ENCODE assay signal across 7 mouse cellular contexts in the genomic region with DNA sequence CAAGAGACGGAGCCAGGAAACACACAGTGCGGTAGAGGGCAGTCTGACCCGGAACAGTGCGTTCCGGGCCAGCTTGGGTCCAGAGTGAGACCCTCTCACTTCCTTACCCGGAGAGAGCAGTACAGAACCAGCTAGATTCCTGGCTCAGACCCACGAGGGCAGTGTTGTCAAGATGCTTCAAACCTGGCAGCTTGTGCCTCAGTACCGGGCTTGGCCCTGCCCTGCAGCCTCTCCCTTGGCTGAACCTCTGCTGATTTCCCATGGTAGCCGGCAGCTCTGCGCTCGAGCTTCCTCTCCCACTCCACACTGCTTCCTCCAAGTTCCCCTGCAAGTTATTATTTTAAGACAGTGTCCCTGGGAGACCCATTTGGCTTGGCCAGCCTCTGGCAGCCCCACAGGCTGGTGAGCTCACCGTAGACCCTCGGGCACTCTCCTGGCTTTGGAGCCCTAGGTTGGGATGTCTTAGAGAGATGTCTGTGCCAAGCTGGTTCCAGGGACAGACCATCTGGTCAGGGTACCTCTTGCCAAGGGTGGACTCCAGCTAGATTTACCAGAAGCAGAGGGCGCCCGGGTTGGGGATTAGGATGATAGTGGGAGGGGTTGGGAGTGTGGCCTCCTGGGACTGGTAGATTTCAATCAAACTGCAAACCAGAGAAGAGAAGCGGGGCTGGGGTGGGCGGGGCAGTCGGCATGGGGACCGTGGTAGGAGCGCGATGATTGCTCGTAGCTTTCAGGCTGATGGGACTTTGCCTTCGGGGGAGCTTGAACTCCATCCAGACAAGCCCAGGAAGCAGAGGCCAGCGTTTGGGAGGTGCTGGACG. TPM values are rescaled to one million over a fixed set of nuclear protein-coding genes. Genes with fewer than 3 reads are reported as not detected.
DNase-seq lines count a peak whose midpoint lies in the region; ATAC-seq and TF ChIP-seq lines count a peak whose summit lies in the region.

No protein-coding gene starts in this region.

- H3K9me3 ChIP-seq in forebrain, embryonic 16.5 days (ENCODE audit: control insufficient read depth, low read length), result no peaks in the 10 kb centered on the region
- H3K9me3 ChIP-seq in hindbrain, embryonic 12.5 days (replicated peaks), result no peaks in the 10 kb centered on the region
- H3K9me3 ChIP-seq in liver, embryonic 12.5 days (replicated peaks), result no peaks in the 10 kb centered on the region

- H3K36me3 ChIP-seq in forebrain, embryonic 16.5 days (ENCODE audit: control insufficient read depth, insufficient read depth), result no peaks in the 10 kb centered on the region
- H3K36me3 ChIP-seq in hindbrain, embryonic 12.5 days, result no peaks in the 10 kb centered on the region
- no peaks in the 10 kb centered on the region for H3K36me3 ChIP-seq in liver, embryonic 12.5 days

- peak; percentile 81 for ATAC-seq in forebrain, embryonic 16.5 days
- ATAC-seq in hindbrain, embryonic 12.5 days (ENCODE audit: low FRiP score), result peak; percentile 22; the same call in 1 of the 2 replicates
- ATAC-seq in liver, embryonic 12.5 days, result no peak
- ATAC-seq in monocyte, adult 5-6 weeks (replicated peaks; ENCODE audit: insufficient number of reproducible peaks, low FRiP score, low TSS enrichment, poor library complexity, severe bottlenecking), result no peak

- 0 out of 2 replicates have a peak overlapping the region, but pooled peaks have one; percentile 35 for H3K9ac ChIP-seq in forebrain, embryonic 16.5 days (replicated peaks; ENCODE audit: low read depth, low read length)
- H3K9ac ChIP-seq in hindbrain, embryonic 12.5 days, result no peak overlapping the region
- H3K9ac ChIP-seq in liver, embryonic 12.5 days, result no peak overlapping the region

- DNase-seq in ES-CJ7 (ENCODE audit: low read depth, low spot score), result peak; percentile 55
- DNase-seq in brain, embryonic 14.5 days (ENCODE audit: low read depth), result peak; percentile 86
- no peak for DNase-seq in thymus, postnatal 25 days

- H3K4me2 ChIP-seq in forebrain, embryonic 16.5 days (ENCODE audit: low read length), result peak overlapping the region; percentile 43
- peak overlapping the region; percentile 39 for H3K4me2 ChIP-seq in hindbrain, embryonic 12.5 days (replicated peaks)
- peak overlapping the region; percentile 43 for H3K4me2 ChIP-seq in liver, embryonic 12.5 days

- H3K4me3 ChIP-seq in forebrain, embryonic 16.5 days (replicated peaks; ENCODE audit: low read length), result peak overlapping the region; percentile 14; the same call in 1 of the 2 replicates
- H3K4me3 ChIP-seq in hindbrain, embryonic 12.5 days, result no peak overlapping the region
- no peak overlapping the region for H3K4me3 ChIP-seq in liver, embryonic 12.5 days

- TF ChIP-seq CTCF in brain, embryonic 14.5 days (IDR thresholded peaks at IDR 0.05; ENCODE audit: borderline replicate concordance, extremely low read depth, insufficient read depth, insufficient read length), result peak; percentile 21; the same call in 1 of the 2 replicates

- H3K4me1 ChIP-seq in forebrain, embryonic 16.5 days (replicated peaks; ENCODE audit: control insufficient read depth, insufficient read depth, low read length), result peaks cover 10% of the 10 kb centered on the region
- peaks cover 15% of the 10 kb centered on the region for H3K4me1 ChIP-seq in hindbrain, embryonic 12.5 days
- peaks cover 4% of the 10 kb centered on the region; the same call in 1 of the 2 replicates for H3K4me1 ChIP-seq in liver, embryonic 12.5 days

- peak overlapping the region; percentile 60 for H3K27ac ChIP-seq in forebrain, embryonic 16.5 days (ENCODE audit: low read length)
- H3K27ac ChIP-seq in hindbrain, embryonic 12.5 days, result no peak overlapping the region
- no peak overlapping the region for H3K27ac ChIP-seq in liver, embryonic 12.5 days

- no peak for TF ChIP-seq POLR2A in brain, embryonic 14.5 days (IDR thresholded peaks at IDR 0.05; ENCODE audit: borderline replicate concordance, extremely low read depth, insufficient read depth, insufficient read length, poor library complexity, severe bottlenecking)

- no peaks in the 10 kb centered on the region for H3K27me3 ChIP-seq in forebrain, embryonic 16.5 days (replicated peaks; ENCODE audit: control insufficient read depth, insufficient read depth, low read length)
- 0 out of 2 replicates have a peak, but pooled peaks cover 2% of the 10 kb centered on the region for H3K27me3 ChIP-seq in hindbrain, embryonic 12.5 days
- peaks cover 13% of the 10 kb centered on the region; the same call in 1 of the 2 replicates for H3K27me3 ChIP-seq in liver, embryonic 12.5 days (replicated peaks)

- 17% methylated on average over 25 of the region's 25 CpGs for WGBS in forebrain, embryonic 16.5 days
- 17% methylated on average over 25 of the region's 25 CpGs for WGBS in hindbrain, embryonic 12.5 days
- 17% methylated on average over 25 of the region's 25 CpGs for WGBS in liver, embryonic 12.5 days (ENCODE audit: insufficient replicate concordance)

RNA-seq across cellular contexts. Expression of a gene that starts 35.1 kb away (rescaled TPM):
- 14.4 and 23.1 TPM in 2 replicates for polyA plus RNA-seq in brain, embryonic 14.5 days (2012; rRNA removed)
- 18.6 and 29.7 TPM in 2 replicates for polyA plus RNA-seq in forebrain, embryonic 16.5 days (2015; fragmentation: Nextera tagmentation; extraction: Ambion mirVana)
- 30.0 and 35.0 TPM in 2 replicates for polyA plus RNA-seq in hindbrain, embryonic 12.5 days (2016; fragmentation: Nextera tagmentation; extraction: Ambion mirVana)
- 1.8 and 2.3 TPM in 2 replicates for polyA plus RNA-seq in liver, embryonic 12.5 days (2016; fragmentation: Nextera tagmentation; extraction: Ambion mirVana)
- 6.9 to 18.5 TPM (median 8.1 TPM) in 3 replicates for total RNA-seq in monocyte, adult 5-6 weeks (2017)

RNA-seq across cellular contexts. Expression of a gene that starts 40.5 kb away (rescaled TPM):
- not detected in 2 replicates for polyA plus RNA-seq in brain, embryonic 14.5 days (2012; rRNA removed)
- polyA plus RNA-seq in forebrain, embryonic 16.5 days (2015; fragmentation: Nextera tagmentation; extraction: Ambion mirVana), result not detected in 2 replicates
- not detected in 2 replicates for polyA plus RNA-seq in hindbrain, embryonic 12.5 days (2016; fragmentation: Nextera tagmentation; extraction: Ambion mirVana)
- polyA plus RNA-seq in liver, embryonic 12.5 days (2016; fragmentation: Nextera tagmentation; extraction: Ambion mirVana), result not detected in 2 replicates
- total RNA-seq in monocyte, adult 5-6 weeks (2017), result not detected in 3 replicates

RNA-seq across cellular contexts. Expression of a gene that starts 57.9 kb away (rescaled TPM):
- 45.8 and 73.6 TPM in 2 replicates for polyA plus RNA-seq in brain, embryonic 14.5 days (2012; rRNA removed)
- polyA plus RNA-seq in forebrain, embryonic 16.5 days (2015; fragmentation: Nextera tagmentation; extraction: Ambion mirVana), result 27.1 and 37.0 TPM in 2 replicates
- polyA plus RNA-seq in hindbrain, embryonic 12.5 days (2016; fragmentation: Nextera tagmentation; extraction: Ambion mirVana), result 2.5 and 2.9 TPM in 2 replicates
- polyA plus RNA-seq in liver, embryonic 12.5 days (2016; fragmentation: Nextera tagmentation; extraction: Ambion mirVana), result not detected in 2 replicates
- total RNA-seq in monocyte, adult 5-6 weeks (2017), result not detected in 3 replicates

Comparison
In these comparisons a context has a peak if more than half of its experiments do, and no peak if none do; other contexts are left out.
1. ATAC-seq: peak in forebrain, embryonic 16.5 days (single experiment) and hindbrain, embryonic 12.5 days (single experiment); none in liver, embryonic 12.5 days (single experiment) and monocyte, adult 5-6 weeks (single experiment).
2. Peak in every context shown above with its lines, with median percentiles within 50 percentile points of each other: H3K4me2 ChIP-seq.